Mouse (Mus musculus) intestine, embryonic 15.5 days (tissue): ENCODE results near the gene Ablim1. TPM values are rescaled to one million over a fixed set of nuclear protein-coding genes. Genes with fewer than 3 reads are reported as not detected.

Experiments used
- ATAC-seq: fragments of 200-750 bp; cut with Nextera tagmentation; 2 replicates; pipeline ENCODE4 v1.8.0; 2017; ENCODE audit warnings: moderate TSS enrichment, moderate library complexity
- H3K27ac ChIP-seq: fragments of 300-500 bp; sonication (generic); 2 replicates; pipeline ENCODE4 v1.5.1; 2015; ENCODE audit warnings: mild to moderate bottlenecking, inconsistent platforms
- H3K27me3 ChIP-seq: fragments of 300-500 bp; sonication (generic); replicated peaks from 2 replicates; pipeline ENCODE4 v1.6.1; 2015; ENCODE audit warnings: inconsistent platforms
- H3K36me3 ChIP-seq: fragments of 300-500 bp; sonication (generic); 2 replicates; pipeline ENCODE4 v1.6.1; 2015; ENCODE audit warnings: inconsistent platforms
- H3K4me1 ChIP-seq: fragments of 300-500 bp; sonication (generic); replicated peaks from 2 replicates; pipeline ENCODE4 v1.6.1; 2015; ENCODE audit warnings: inconsistent platforms
- H3K4me2 ChIP-seq: fragments of 300-500 bp; sonication (generic); replicated peaks from 2 replicates; pipeline ENCODE4 v1.6.1; 2015; ENCODE audit warnings: mild to moderate bottlenecking, inconsistent platforms
- H3K4me3 ChIP-seq: fragments of 300-500 bp; sonication (generic); replicated peaks from 2 replicates; pipeline ENCODE4 v1.5.1; 2015; ENCODE audit warnings: inconsistent platforms
- H3K9ac ChIP-seq: fragments of 300-500 bp; sonication (generic); 2 replicates; pipeline ENCODE4 v1.6.1; 2015; ENCODE audit warnings: inconsistent platforms
- H3K9me3 ChIP-seq: fragments of 300-500 bp; sonication (generic); 2 replicates; pipeline ENCODE4 v1.6.1; 2016; ENCODE audit warnings: inconsistent platforms
- WGBS: fragments of 180-500 bp; shearing (Covaris S2); methylation state at CpG from one replicate; pipeline ENCODE4 v1.1.7; 2015; 5-methylcytosine and 5-hydroxymethylcytosine counted together
- polyA plus RNA-seq: library from polyadenylated mRNA; unstranded; fragments of >200 nt; fragmentation: Nextera tagmentation; extraction: Ambion mirVana; gene quantifications from 2 replicates; pipeline ENCODE4 v1.2.1, GENCODE M21; 2015

The Ablim1 gene
- polyA plus RNA-seq, 1 experiment from 2014 or later: 31.2 TPM

GRCm38 (mm10) chr19:57335135-57335534, 20.4 kb upstream of the Ablim1 start:
- no peak overlapping the region for H3K4me2 ChIP-seq
- H3K9ac ChIP-seq: no peak overlapping the region
- no peak overlapping the region for H3K27ac ChIP-seq
- H3K4me3 ChIP-seq: no peak overlapping the region
- peaks cover 3% of the 10 kb centered on the region; the same call in 1 of the 2 replicates for H3K4me1 ChIP-seq
- H3K36me3 ChIP-seq: no peaks in the 10 kb centered on the region
- H3K27me3 ChIP-seq: no peaks in the 10 kb centered on the region
- 47% methylated on average over 8 of the region's 8 CpGs for WGBS
- H3K9me3 ChIP-seq: no peaks in the 10 kb centered on the region
- no peak for ATAC-seq

GRCm38 (mm10) chr19:57333356-57333755, 18.6 kb upstream of the Ablim1 start:
- Histone ChIP-seq H3K9me3 (no peaks in the 10 kb centered on the region), H3K4me2 (no peak overlapping the region), H3K4me3 (no peak overlapping the region), H3K27me3 (no peaks in the 10 kb centered on the region), H3K36me3 (no peaks in the 10 kb centered on the region), H3K9ac (no peak overlapping the region), H3K4me1 (peaks cover 3% of the 10 kb centered on the region; the same call in 1 of the 2 replicates), H3K27ac (no peak overlapping the region)
- ATAC-seq: no peak
- WGBS: 86% methylated on average over 4 of the region's 4 CpGs

- H3K36me3 ChIP-seq: no peaks in the 10 kb centered on the region
- H3K9ac ChIP-seq: no peak overlapping the region
- H3K4me1 ChIP-seq: peaks cover 3% of the 10 kb centered on the region; the same call in 1 of the 2 replicates
- WGBS: 88% methylated on average over 6 of the region's 6 CpGs
- H3K27me3 ChIP-seq: no peaks in the 10 kb centered on the region
- no peaks in the 10 kb centered on the region for H3K9me3 ChIP-seq
- no peak for ATAC-seq
- no peak overlapping the region for H3K27ac ChIP-seq
- no peak overlapping the region for H3K4me3 ChIP-seq
- H3K4me2 ChIP-seq: no peak overlapping the region
These were observed 16.5 kb upstream of the Ablim1 start for GRCm38 (mm10) chr19:57331237-57331636.

- no peaks in the 10 kb centered on the region for H3K27me3 ChIP-seq
- ATAC-seq: no peak
- H3K4me1 ChIP-seq: peaks cover 3% of the 10 kb centered on the region; the same call in 1 of the 2 replicates
- no peak overlapping the region for H3K9ac ChIP-seq
- 72% methylated on average over 11 of the region's 11 CpGs for WGBS
- no peak overlapping the region for H3K27ac ChIP-seq
- no peaks in the 10 kb centered on the region for H3K36me3 ChIP-seq
- H3K4me2 ChIP-seq: no peak overlapping the region
- no peaks in the 10 kb centered on the region for H3K9me3 ChIP-seq
- no peak overlapping the region for H3K4me3 ChIP-seq
These were observed 15.6 kb upstream of the Ablim1 start for GRCm38 (mm10) chr19:57330309-57330708.

- ATAC-seq: no peak
- no peaks in the 10 kb centered on the region for H3K4me1 ChIP-seq
- no peak overlapping the region for H3K4me2 ChIP-seq
- no peak overlapping the region for H3K9ac ChIP-seq
- H3K27ac ChIP-seq: no peak overlapping the region
- no peaks in the 10 kb centered on the region for H3K36me3 ChIP-seq
- H3K9me3 ChIP-seq: no peaks in the 10 kb centered on the region
- WGBS: 62% methylated on average over 12 of the region's 12 CpGs
- no peak overlapping the region for H3K4me3 ChIP-seq
- H3K27me3 ChIP-seq: no peaks in the 10 kb centered on the region
These were observed 14.1 kb upstream of the Ablim1 start for GRCm38 (mm10) chr19:57328792-57329191.

- no peak overlapping the region for H3K4me2 ChIP-seq
- H3K4me3 ChIP-seq: no peak overlapping the region
- WGBS: 95% methylated on average over 7 of the region's 7 CpGs
- no peaks in the 10 kb centered on the region for H3K9me3 ChIP-seq
- H3K36me3 ChIP-seq: no peaks in the 10 kb centered on the region
- H3K27ac ChIP-seq: no peak overlapping the region
- no peaks in the 10 kb centered on the region for H3K27me3 ChIP-seq
- no peak for ATAC-seq
- H3K9ac ChIP-seq: no peak overlapping the region
- no peaks in the 10 kb centered on the region for H3K4me1 ChIP-seq
These were observed 13.6 kb upstream of the Ablim1 start for GRCm38 (mm10) chr19:57328269-57328668.

- no peak overlapping the region for H3K4me3 ChIP-seq
These were observed 13.0 kb upstream of the Ablim1 start for GRCm38 (mm10) chr19:57327679-57328078.

GRCm38 (mm10) chr19:57325748-57326300, 11.1 kb upstream of the Ablim1 start:
- no peak for ATAC-seq
- no peak overlapping the region for H3K4me3 ChIP-seq

More at GRCm38 (mm10) chr19:57327679-57328078, 13.0 kb upstream of the Ablim1 start:
- Histone ChIP-seq H3K9me3 (no peaks in the 10 kb centered on the region), H3K36me3 (no peaks in the 10 kb centered on the region), H3K27me3 (no peaks in the 10 kb centered on the region), H3K4me2 (no peak overlapping the region), H3K4me1 (no peaks in the 10 kb centered on the region), H3K9ac (no peak overlapping the region), H3K27ac (no peak overlapping the region)
- no peak for ATAC-seq

GRCm38 (mm10) chr19:57323087-57323486, 8.4 kb upstream of the Ablim1 start:
- H3K36me3 ChIP-seq: no peaks in the 10 kb centered on the region
- ATAC-seq: no peak
- 84% methylated on average over 8 of the region's 8 CpGs for WGBS
- no peaks in the 10 kb centered on the region for H3K4me1 ChIP-seq
- no peak overlapping the region for H3K27ac ChIP-seq
- H3K4me2 ChIP-seq: no peak overlapping the region
- no peak overlapping the region for H3K4me3 ChIP-seq
- no peaks in the 10 kb centered on the region for H3K27me3 ChIP-seq
- no peaks in the 10 kb centered on the region for H3K9me3 ChIP-seq
- no peak overlapping the region for H3K9ac ChIP-seq

More at GRCm38 (mm10) chr19:57325748-57326300, 11.1 kb upstream of the Ablim1 start:
- WGBS: 28% methylated on average over 7 of the region's 7 CpGs
- Histone ChIP-seq H3K27me3 (no peaks in the 10 kb centered on the region), H3K36me3 (no peaks in the 10 kb centered on the region), H3K9ac (no peak overlapping the region), H3K4me2 (no peak overlapping the region), H3K4me1 (no peaks in the 10 kb centered on the region), H3K27ac (no peak overlapping the region), H3K9me3 (no peaks in the 10 kb centered on the region)

- Histone ChIP-seq H3K9me3 (no peaks in the 10 kb centered on the region), H3K27me3 (no peaks in the 10 kb centered on the region), H3K4me1 (no peaks in the 10 kb centered on the region), H3K4me3 (no peak overlapping the region), H3K36me3 (no peaks in the 10 kb centered on the region), H3K27ac (no peak overlapping the region), H3K4me2 (no peak overlapping the region), H3K9ac (no peak overlapping the region)
- 67% methylated on average over 4 of the region's 4 CpGs for WGBS
- ATAC-seq: no peak
These were observed 7.8 kb upstream of the Ablim1 start for GRCm38 (mm10) chr19:57322491-57322890.

- H3K9me3 ChIP-seq: no peaks in the 10 kb centered on the region
- no peak overlapping the region for H3K4me2 ChIP-seq
- H3K36me3 ChIP-seq: no peaks in the 10 kb centered on the region
- no peaks in the 10 kb centered on the region for H3K27me3 ChIP-seq
- H3K4me1 ChIP-seq: no peaks in the 10 kb centered on the region
- 69% methylated on average over 3 of the region's 3 CpGs for WGBS
- no peak overlapping the region for H3K27ac ChIP-seq
- no peak for ATAC-seq
- no peak overlapping the region for H3K9ac ChIP-seq
- H3K4me3 ChIP-seq: no peak overlapping the region
These were observed 7.1 kb upstream of the Ablim1 start for GRCm38 (mm10) chr19:57321839-57322238.

- no peak overlapping the region for H3K9ac ChIP-seq
- H3K36me3 ChIP-seq: no peaks in the 10 kb centered on the region
- no peak for ATAC-seq
- no peak overlapping the region for H3K27ac ChIP-seq
- no peaks in the 10 kb centered on the region for H3K27me3 ChIP-seq
- 72% methylated on average over 9 of the region's 9 CpGs for WGBS
- H3K4me3 ChIP-seq: no peak overlapping the region
- H3K4me2 ChIP-seq: no peak overlapping the region
- H3K4me1 ChIP-seq: no peaks in the 10 kb centered on the region
- H3K9me3 ChIP-seq: no peaks in the 10 kb centered on the region
These were observed 6.1 kb upstream of the Ablim1 start for GRCm38 (mm10) chr19:57320656-57321382.

GRCm38 (mm10) chr19:57316597-57316996, 1.9 kb upstream of the Ablim1 start:
- Histone ChIP-seq H3K4me3 (no peak overlapping the region), H3K4me2 (no peak overlapping the region)
- ATAC-seq: no peak

More at GRCm38 (mm10) chr19:57316597-57316996, 1.9 kb upstream of the Ablim1 start:
- H3K36me3 ChIP-seq: no peaks in the 10 kb centered on the region
- no peak overlapping the region for H3K9ac ChIP-seq
- WGBS: 82% methylated on average over 3 of the region's 3 CpGs
- no peaks in the 10 kb centered on the region for H3K9me3 ChIP-seq
- peaks cover 3% of the 10 kb centered on the region; the same call in 1 of the 2 replicates for H3K27me3 ChIP-seq
- H3K27ac ChIP-seq: no peak overlapping the region
- peaks cover 15% of the 10 kb centered on the region for H3K4me1 ChIP-seq
